Mouse (Mus musculus) left cerebral cortex, postnatal 10 days (tissue): ENCODE measurements around the gene Cir1. TPM values are rescaled to one million over a fixed set of nuclear protein-coding genes. Genes with fewer than 3 reads are reported as not detected.

Experiments used
- DNase-seq, 2 experiments: peaks; one replicate each; pipeline ENCODE4 v3.0.0; 2021 to 2022; ENCODE audit warnings: low spot score in 2 of 2, mixed read lengths in 1 of 2; ENCODE audit errors: extremely low spot score in 1 of 2
- intact Hi-C: fragments of 180-260 bp; cut with DNase I; formaldehyde crosslinking; loops from one replicate; pipeline ENCODE4 v1.15.1; 2025
- total RNA-seq, 2 experiments: library from RNA; stranded (reverse); gene quantifications; 2 replicates each; pipeline ENCODE4 v1.2.3; 2021

The Cir1 gene
- total RNA-seq, 2 experiments from 2014 or later, result 24.4 to 25.3 TPM

DNA sequence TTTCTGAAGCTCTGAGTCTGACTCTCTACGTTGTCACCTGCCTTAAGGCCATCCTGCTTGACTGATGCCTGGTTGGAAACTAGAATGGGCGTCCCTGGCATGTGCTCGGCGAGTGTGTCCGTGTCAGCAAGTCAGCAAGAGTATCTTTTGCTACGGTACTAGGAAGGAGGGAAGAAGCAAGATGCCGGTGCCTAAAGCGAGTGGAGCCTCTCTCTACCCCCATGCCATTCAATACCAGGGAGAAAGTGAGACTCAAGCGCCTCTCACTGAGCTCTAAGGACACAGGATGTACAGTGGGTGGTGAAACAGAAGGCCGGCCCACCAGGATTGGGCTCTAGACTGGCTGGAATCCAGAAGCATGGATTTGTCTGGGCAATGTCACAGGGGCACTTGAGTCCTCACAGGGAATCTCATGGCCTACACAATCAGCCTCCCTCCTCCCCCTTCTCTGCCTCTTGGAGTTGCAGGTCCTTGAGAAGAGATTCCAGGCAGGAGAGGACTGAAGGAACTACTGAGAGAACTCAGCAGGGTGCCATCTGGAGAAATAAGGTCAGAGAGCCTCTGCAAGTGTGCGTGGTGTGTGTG lies 47.8 kb downstream of the Cir1 start:
- intact Hi-C loops, result loop anchor here (5.0 kb wide), 1 partner anchor 747 kb away; no protein-coding TSS in a partner anchor
- DNase-seq, result no peak

DNA sequence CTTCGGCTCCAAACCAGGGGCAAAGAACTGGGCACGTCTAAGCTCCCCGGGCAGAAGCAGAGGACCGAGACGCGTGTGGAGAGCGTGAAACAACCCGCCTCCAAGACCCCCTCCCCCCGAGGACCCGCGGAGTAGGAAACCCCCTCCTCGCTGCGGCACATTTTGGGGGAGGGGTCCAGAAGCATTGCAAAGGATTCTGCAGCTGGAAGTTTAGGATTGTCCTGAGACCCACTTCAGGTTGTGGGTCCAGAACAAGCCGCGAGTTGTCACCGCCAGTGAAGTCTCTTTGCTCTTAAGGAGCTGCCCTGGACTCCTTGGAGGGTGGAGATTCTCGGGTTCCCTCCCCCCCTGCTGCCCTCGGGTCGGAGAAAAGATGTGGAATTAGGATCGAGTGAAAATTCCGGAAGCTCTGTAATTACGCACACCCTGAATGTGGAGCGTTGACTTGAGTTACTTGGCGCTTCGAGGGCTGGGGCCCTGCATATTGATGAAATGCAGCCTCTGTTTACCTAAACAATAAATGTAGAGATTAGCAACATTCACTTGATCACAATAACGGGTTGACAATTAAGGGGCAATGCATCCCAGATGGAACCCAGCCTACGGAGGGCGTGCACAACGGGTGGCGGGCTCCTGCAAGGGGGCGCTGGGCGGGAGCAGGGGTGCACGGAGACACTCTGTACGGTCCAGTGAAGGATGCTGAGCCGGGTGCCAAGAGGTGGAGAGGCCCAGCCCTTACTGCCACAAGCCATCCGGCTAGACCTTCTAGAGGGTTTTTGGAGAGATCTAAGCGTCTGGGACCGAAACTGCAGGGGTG lies 48.5 kb downstream of the Cir1 start:
- DNase-seq, result peak in 1 of 2 experiments; percentile 42
- intact Hi-C loops, result no loop called here

- DNase-seq, result no peak
- intact Hi-C loops, result no loop called here
Observed at GRCm38 (mm10) chr2:73263172-73263765, 49.2 kb downstream of the Cir1 start.

GRCm38 (mm10) chr2:73248701-73249100 lies 63.8 kb downstream of the Cir1 start:
- intact Hi-C loops, result no loop called here
- DNase-seq, result no peak

DNA sequence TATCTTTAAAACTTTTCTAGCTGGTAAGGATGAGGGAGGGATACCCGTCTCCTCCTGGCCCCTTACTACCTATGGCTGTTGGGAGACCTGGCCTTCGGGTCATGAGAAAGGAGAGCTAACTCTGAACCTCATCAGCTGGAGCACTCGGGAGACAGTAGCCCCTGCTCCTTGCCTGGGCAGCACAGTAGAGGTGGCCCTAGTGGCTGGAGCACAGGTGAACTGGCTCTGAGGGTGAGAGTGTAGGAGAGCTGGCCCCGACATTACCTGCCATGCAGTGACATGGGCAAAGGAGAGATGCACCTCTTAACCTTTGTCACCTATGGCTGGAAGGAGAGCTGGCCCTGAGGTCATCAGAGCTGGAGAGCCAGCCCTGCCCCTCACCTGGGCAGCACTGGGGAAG lies 71.2 kb downstream of the Cir1 start:
- DNase-seq, result no peak
- intact Hi-C loops, result no loop called here

Other genes starting within 250 kb of the Cir1 start
- gene Ola1, start 93.8 kb downstream of the Cir1 start, total RNA-seq, result 100 to 1,000 TPM; 108 to 119 TPM
- gene Sp9, start 40.8 kb downstream of the Cir1 start, total RNA-seq, result 1 to 10 TPM; 3.4 to 4.4 TPM
- gene Scrn3, start 100 bp downstream of the Cir1 start, total RNA-seq, result 10 to 100 TPM in 1 of 2 experiments, 1 to 10 TPM in 1; 9.6 to 11.5 TPM
- 10 to 100 TPM; 30.9 to 36.1 TPM for gene Gpr155, start 73.9 kb upstream of the Cir1 start, total RNA-seq
- gene Wipf1, start 217.0 kb upstream of the Cir1 start, total RNA-seq, result 1 to 10 TPM; 7.5 to 7.9 TPM